Mouse (Mus musculus) naive thymus-derived CD4-positive, alpha-beta T cell, adult 2 months (primary cell): ENCODE measurements around the gene Eva1b.

ENCODE experiments used
- DNase-seq: peaks from one replicate; pipeline ENCODE4 v3.0.0-alpha.2; 2011; ENCODE audit warnings: low read depth

Gene Eva1b

GRCm38 (mm10) chr4:126120052-126120451 lies 27.5 kb upstream of the Eva1b start:
- no peak for DNase-seq

- no peak for DNase-seq
These were observed 27.0 kb upstream of the Eva1b start for GRCm38 (mm10) chr4:126120506-126120905.

- no peak for DNase-seq
These were observed 24.1 kb upstream of the Eva1b start for GRCm38 (mm10) chr4:126123309-126124040.

- DNase-seq, result no peak
These were observed 17.0 kb upstream of the Eva1b start for GRCm38 (mm10) chr4:126130502-126130901.

- DNase-seq, result no peak
These were observed 16.0 kb upstream of the Eva1b start for GRCm38 (mm10) chr4:126131290-126132121.

GRCm38 (mm10) chr4:126132636-126133264 lies 14.8 kb upstream of the Eva1b start:
- no peak for DNase-seq

GRCm38 (mm10) chr4:126134236-126134635 lies 13.3 kb upstream of the Eva1b start:
- no peak for DNase-seq

- DNase-seq, result no peak
These were observed 12.9 kb upstream of the Eva1b start for GRCm38 (mm10) chr4:126134639-126135038.

GRCm38 (mm10) chr4:126137773-126138172 lies 9.8 kb upstream of the Eva1b start:
- DNase-seq, result no peak

- DNase-seq, result no peak
These were observed 6.5 kb upstream of the Eva1b start for GRCm38 (mm10) chr4:126141021-126141420.

- DNase-seq, result no peak
These were observed 2.1 kb upstream of the Eva1b start for GRCm38 (mm10) chr4:126145396-126145795.

- DNase-seq, result no peak
These were observed 491 bp upstream of the Eva1b start for GRCm38 (mm10) chr4:126146974-126147532.

GRCm38 (mm10) chr4:126148161-126148961 lies 817 bp downstream of the Eva1b start:
- DNase-seq, result peak; percentile 73

GRCm38 (mm10) chr4:126149041-126149676 lies 1.6 kb downstream of the Eva1b start:
- DNase-seq, result no peak

GRCm38 (mm10) chr4:126149798-126150197 lies 2.3 kb downstream of the Eva1b start:
- no peak for DNase-seq

- peak; percentile 38 for DNase-seq
These were observed 2.9 kb downstream of the Eva1b start for GRCm38 (mm10) chr4:126150297-126150948.

- DNase-seq, result no peak
These were observed 3.4 kb downstream of the Eva1b start for GRCm38 (mm10) chr4:126150949-126151320.

GRCm38 (mm10) chr4:126151701-126152440 lies 4.3 kb downstream of the Eva1b start:
- no peak for DNase-seq

- DNase-seq, result no peak
These were observed 5.3 kb downstream of the Eva1b start for GRCm38 (mm10) chr4:126152864-126153263.

GRCm38 (mm10) chr4:126155183-126155582 lies 7.6 kb downstream of the Eva1b start:
- DNase-seq, result no peak
